Mouse (Mus musculus) midbrain, embryonic 13.5 days (tissue): ENCODE results near the gene Slc7a15. TPM values are rescaled to one million over a fixed set of nuclear protein-coding genes. Genes with fewer than 3 reads are reported as not detected.
A peak's percentile ranks its signal among the peaks of the same experiment; 100 is the strongest.

Experiments used
- ATAC-seq: fragments of 200-750 bp; cut with Nextera tagmentation; 2 replicates; pipeline ENCODE4 v1.8.0; 2017; ENCODE audit warnings: mild to moderate bottlenecking, moderate TSS enrichment, moderate library complexity
- H3K27ac ChIP-seq: fragments of 300-500 bp; sonication (generic); 2 replicates; pipeline ENCODE4 v1.5.1; 2015; ENCODE audit warnings: inconsistent platforms, mild to moderate bottlenecking, moderate library complexity
- H3K27me3 ChIP-seq: fragments of 300-500 bp; sonication (generic); 2 replicates; pipeline ENCODE4 v1.6.1; 2015; ENCODE audit warnings: mild to moderate bottlenecking, inconsistent platforms
- H3K36me3 ChIP-seq: fragments of 300-500 bp; sonication (generic); 2 replicates; pipeline ENCODE4 v1.6.1; 2015; ENCODE audit warnings: mild to moderate bottlenecking, inconsistent platforms
- H3K4me1 ChIP-seq: fragments of 300-500 bp; sonication (generic); replicated peaks from 2 replicates; pipeline ENCODE4 v1.6.1; 2015; ENCODE audit warnings: inconsistent platforms
- H3K4me2 ChIP-seq: fragments of 300-500 bp; sonication (generic); replicated peaks from 2 replicates; pipeline ENCODE4 v1.6.1; 2015; ENCODE audit warnings: moderate library complexity, mild to moderate bottlenecking, inconsistent platforms
- H3K4me3 ChIP-seq: fragments of 300-500 bp; sonication (generic); replicated peaks from 2 replicates; pipeline ENCODE4 v1.5.1; 2015; ENCODE audit warnings: mild to moderate bottlenecking, inconsistent platforms
- H3K9ac ChIP-seq: fragments of 300-500 bp; sonication (generic); replicated peaks from 2 replicates; pipeline ENCODE4 v1.6.1; 2015; ENCODE audit warnings: mild to moderate bottlenecking, inconsistent platforms
- H3K9me3 ChIP-seq: fragments of 300-500 bp; sonication (generic); 2 replicates; pipeline ENCODE4 v1.6.1; 2016; ENCODE audit warnings: mild to moderate bottlenecking, inconsistent platforms
- WGBS: fragments of 180-500 bp; shearing (Covaris S2); methylation state at CpG from one replicate; pipeline ENCODE4 v1.1.7; 2015; 5-methylcytosine and 5-hydroxymethylcytosine counted together
- polyA plus RNA-seq: library from polyadenylated mRNA; unstranded; fragments of >200 nt; fragmentation: Nextera tagmentation; extraction: Ambion mirVana; gene quantifications from 2 replicates; pipeline ENCODE4 v1.2.1, GENCODE M21; 2015

Slc7a15 gene
- polyA plus RNA-seq, 1 experiment from 2014 or later: not detected

DNA sequence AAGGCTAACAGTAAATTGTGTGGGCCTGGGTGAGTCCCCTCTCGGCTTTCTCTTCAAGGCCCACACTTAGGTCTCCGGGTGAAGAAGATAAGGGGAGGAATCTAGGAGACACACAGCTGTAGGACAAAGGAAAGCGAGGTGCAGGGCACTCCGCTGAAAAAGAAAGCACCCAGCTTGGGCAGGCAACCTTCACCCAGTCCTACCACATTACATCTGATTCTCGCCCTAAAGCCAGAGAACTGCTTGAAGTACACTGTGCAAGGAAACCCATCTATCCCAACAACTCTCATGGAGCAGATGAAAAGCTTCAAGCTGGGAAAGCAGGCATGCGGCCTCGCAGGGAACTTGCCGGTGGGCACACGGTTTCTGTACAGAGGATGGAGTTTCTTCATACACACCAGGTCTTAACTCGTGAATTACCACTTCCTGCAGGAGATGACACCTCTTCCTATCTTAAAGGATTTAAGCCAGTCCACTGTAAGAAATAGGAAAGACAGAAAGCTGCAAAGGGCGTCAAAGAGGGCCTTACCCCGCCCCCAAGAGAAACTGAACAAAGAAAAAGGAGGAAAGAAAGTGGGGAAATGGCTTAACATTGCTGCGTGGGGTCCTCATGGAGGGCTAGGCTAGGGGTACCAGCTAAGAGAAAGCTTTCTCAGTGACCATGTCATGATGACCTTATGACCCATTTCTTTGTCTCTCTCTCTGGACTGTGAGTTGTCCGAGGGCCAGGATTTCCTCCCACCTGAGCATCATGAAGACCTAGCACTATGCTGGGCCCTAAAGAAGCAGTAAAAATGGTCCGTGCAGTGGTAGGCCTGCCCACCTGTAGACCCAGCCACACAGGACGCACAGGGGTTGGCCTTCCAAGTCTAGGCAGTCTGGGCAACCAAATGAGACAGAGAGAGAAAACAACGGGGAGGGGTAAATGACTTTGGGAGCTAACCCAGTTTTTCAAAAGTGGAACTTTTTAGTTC, 98.0 kb downstream of the Slc7a15 start:
- Histone ChIP-seq H3K4me3 (peak overlapping the region; percentile 92), H3K4me1 (peaks cover 32% of the 10 kb centered on the region), H3K27ac (peak overlapping the region; percentile 100), H3K36me3 (no peaks in the 10 kb centered on the region), H3K27me3 (no peaks in the 10 kb centered on the region), H3K9me3 (no peaks in the 10 kb centered on the region), H3K9ac (peak overlapping the region; percentile 76), H3K4me2 (peak overlapping the region; percentile 72)
- 44% methylated on average over 17 of the region's 17 CpGs for WGBS
- ATAC-seq: 0 out of 2 replicates have a peak, but pooled peaks have one; percentile 0

GRCm38 (mm10) chr12:8499871-8500596, 98.8 kb downstream of the Slc7a15 start, which contains the start of gene Rhob:
Rhob (minus strand) TSS chr12:8500009.
- peak; percentile 98 for ATAC-seq
- H3K9me3 ChIP-seq: no peaks in the 10 kb centered on the region
- under 1% methylated on average over 56 of the region's 56 CpGs for WGBS
- H3K9ac ChIP-seq: peak within 1 kb of the TSS; percentile 100
- H3K4me2 ChIP-seq: peak within 1 kb of the TSS; percentile 72
- no peaks in the 10 kb centered on the region for H3K27me3 ChIP-seq
- H3K4me3 ChIP-seq: peak within 1 kb of the TSS; percentile 92
- no peaks in the 10 kb centered on the region for H3K36me3 ChIP-seq
- peaks cover 35% of the 10 kb centered on the region for H3K4me1 ChIP-seq
- H3K27ac ChIP-seq: peak within 1 kb of the TSS; percentile 100

DNA sequence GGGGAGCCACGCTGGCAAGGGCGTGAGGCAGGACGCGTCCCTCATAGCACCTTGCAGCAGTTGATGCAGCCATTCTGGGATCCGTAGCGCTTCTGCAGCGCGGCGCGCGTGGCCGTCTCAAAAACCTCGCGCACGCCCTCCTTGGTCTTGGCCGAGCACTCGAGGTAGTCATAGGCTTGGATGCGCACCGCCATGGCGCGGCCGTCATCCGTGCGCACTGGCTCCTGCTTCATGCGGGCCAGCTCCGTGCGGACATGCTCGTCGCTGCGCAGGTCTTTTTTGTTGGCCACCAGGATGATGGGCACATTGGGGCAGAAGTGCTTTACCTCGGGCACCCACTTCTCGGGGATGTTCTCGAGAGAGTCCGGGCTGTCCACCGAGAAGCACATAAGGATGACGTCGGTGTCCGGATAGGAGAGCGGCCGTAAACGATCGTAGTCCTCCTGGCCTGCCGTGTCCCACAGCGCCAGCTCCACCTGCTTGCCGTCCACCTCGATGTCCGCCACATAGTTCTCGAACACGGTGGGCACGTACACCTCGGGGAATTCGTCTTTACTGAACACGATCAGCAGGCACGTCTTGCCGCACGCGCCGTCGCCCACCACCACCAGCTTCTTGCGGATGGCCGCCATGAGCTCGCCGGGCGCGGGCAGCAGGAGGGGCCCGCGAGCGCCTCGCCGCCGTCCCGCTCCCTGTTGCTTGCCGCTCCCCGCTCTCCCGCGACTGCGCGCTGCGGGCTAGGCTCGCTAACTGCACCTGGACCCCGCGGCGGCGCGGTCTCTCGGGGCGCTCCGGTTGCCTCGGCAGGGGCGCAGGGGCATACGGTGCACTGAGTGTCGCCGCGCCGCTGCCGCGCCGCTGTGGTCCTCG, 99.6 kb downstream of the Slc7a15 start:
- no peaks in the 10 kb centered on the region for H3K27me3 ChIP-seq
- peak overlapping the region; percentile 72 for H3K4me2 ChIP-seq
- peaks cover 35% of the 10 kb centered on the region for H3K4me1 ChIP-seq
- H3K9me3 ChIP-seq: no peaks in the 10 kb centered on the region
- H3K36me3 ChIP-seq: no peaks in the 10 kb centered on the region
- peak overlapping the region; percentile 92 for H3K4me3 ChIP-seq
- under 1% methylated on average over 99 of the region's 99 CpGs for WGBS
- H3K9ac ChIP-seq: peak overlapping the region; percentile 100
- peak overlapping the region; percentile 100 for H3K27ac ChIP-seq
- ATAC-seq: peak; percentile 73

DNA sequence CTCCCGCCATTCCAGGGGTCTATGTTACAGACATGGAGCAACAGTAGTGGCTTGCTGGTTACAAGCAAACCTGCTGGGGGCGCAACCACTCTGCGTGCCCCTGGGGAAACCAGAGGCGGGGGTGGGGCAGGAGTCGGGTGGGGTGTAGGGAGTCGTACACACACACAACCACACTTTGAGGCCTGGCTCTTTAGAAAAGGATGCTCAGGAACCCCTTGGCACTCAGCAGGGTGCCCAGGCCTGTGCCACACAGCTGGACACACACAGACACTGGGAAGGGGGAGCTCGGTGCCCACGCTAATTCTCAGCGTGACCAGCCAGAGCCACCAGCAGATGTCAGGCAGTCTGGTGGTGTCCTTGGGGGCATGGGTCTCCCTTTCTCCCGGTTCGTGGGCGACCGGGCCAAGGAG, 100.3 kb downstream of the Slc7a15 start:
- Histone ChIP-seq H3K4me3 (peak overlapping the region; percentile 92), H3K4me2 (peak overlapping the region; percentile 72), H3K36me3 (no peaks in the 10 kb centered on the region), H3K9ac (peak overlapping the region; percentile 100), H3K27me3 (no peaks in the 10 kb centered on the region), H3K4me1 (peaks cover 35% of the 10 kb centered on the region), H3K9me3 (no peaks in the 10 kb centered on the region), H3K27ac (peak overlapping the region; percentile 100)
- ATAC-seq: peak; percentile 13
- WGBS: under 1% methylated on average over 13 of the region's 13 CpGs

DNA sequence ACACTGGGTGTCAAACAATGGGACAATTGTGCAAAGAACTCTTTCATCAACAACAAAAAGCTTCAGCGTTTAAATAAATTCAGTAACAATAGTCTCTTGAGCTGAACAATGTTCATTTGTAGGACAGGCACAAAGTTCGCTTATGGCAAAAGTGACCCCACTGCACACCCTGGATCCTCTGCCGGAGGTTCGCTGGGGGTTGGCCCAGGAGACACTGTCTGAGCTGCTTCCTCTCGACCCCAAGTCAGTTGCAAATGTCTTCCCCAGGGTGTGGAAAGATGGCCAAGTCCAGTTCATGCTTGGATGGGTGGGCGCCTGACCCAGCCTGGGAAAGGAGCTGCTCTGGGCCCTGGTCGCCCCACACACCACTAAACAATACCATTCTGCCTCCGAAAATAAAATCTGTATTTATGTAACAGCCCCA, 100.7 kb downstream of the Slc7a15 start:
- no peak for ATAC-seq
- 5% methylated on average over 8 of the region's 8 CpGs for WGBS

GRCm38 (mm10) chr12:8497314-8497706, 101.6 kb downstream of the Slc7a15 start:
- WGBS: 25% methylated on average over 2 of the region's 2 CpGs
- H3K27me3 ChIP-seq: no peaks in the 10 kb centered on the region
- no peaks in the 10 kb centered on the region for H3K36me3 ChIP-seq
- H3K9me3 ChIP-seq: no peaks in the 10 kb centered on the region
- peak overlapping the region; percentile 39; the same call in 1 of the 2 replicates for H3K9ac ChIP-seq
- peaks cover 35% of the 10 kb centered on the region for H3K4me1 ChIP-seq
- H3K27ac ChIP-seq: no peak overlapping the region
- ATAC-seq: no peak
- H3K4me3 ChIP-seq: peak overlapping the region; percentile 92
- H3K4me2 ChIP-seq: peak overlapping the region; percentile 72

More for the DNA sequence above, 100.7 kb downstream of the Slc7a15 start:
- H3K4me2 ChIP-seq: peak overlapping the region; percentile 72
- peak overlapping the region; percentile 92 for H3K4me3 ChIP-seq
- H3K27me3 ChIP-seq: no peaks in the 10 kb centered on the region
- H3K9ac ChIP-seq: peak overlapping the region; percentile 100
- no peaks in the 10 kb centered on the region for H3K36me3 ChIP-seq
- peaks cover 35% of the 10 kb centered on the region for H3K4me1 ChIP-seq
- peak overlapping the region; percentile 100 for H3K27ac ChIP-seq
- H3K9me3 ChIP-seq: no peaks in the 10 kb centered on the region

GRCm38 (mm10) chr12:8496679-8497313, 102.1 kb downstream of the Slc7a15 start:
- WGBS: 40% methylated on average over 2 of the region's 2 CpGs
- peak overlapping the region; percentile 46; the same call in 1 of the 2 replicates for H3K27ac ChIP-seq
- no peaks in the 10 kb centered on the region for H3K36me3 ChIP-seq
- no peaks in the 10 kb centered on the region for H3K9me3 ChIP-seq
- H3K4me2 ChIP-seq: peak overlapping the region; percentile 72
- peaks cover 35% of the 10 kb centered on the region for H3K4me1 ChIP-seq
- ATAC-seq: no peak
- H3K27me3 ChIP-seq: no peaks in the 10 kb centered on the region
- H3K9ac ChIP-seq: peak overlapping the region; percentile 45
- peak overlapping the region; percentile 92 for H3K4me3 ChIP-seq

DNA sequence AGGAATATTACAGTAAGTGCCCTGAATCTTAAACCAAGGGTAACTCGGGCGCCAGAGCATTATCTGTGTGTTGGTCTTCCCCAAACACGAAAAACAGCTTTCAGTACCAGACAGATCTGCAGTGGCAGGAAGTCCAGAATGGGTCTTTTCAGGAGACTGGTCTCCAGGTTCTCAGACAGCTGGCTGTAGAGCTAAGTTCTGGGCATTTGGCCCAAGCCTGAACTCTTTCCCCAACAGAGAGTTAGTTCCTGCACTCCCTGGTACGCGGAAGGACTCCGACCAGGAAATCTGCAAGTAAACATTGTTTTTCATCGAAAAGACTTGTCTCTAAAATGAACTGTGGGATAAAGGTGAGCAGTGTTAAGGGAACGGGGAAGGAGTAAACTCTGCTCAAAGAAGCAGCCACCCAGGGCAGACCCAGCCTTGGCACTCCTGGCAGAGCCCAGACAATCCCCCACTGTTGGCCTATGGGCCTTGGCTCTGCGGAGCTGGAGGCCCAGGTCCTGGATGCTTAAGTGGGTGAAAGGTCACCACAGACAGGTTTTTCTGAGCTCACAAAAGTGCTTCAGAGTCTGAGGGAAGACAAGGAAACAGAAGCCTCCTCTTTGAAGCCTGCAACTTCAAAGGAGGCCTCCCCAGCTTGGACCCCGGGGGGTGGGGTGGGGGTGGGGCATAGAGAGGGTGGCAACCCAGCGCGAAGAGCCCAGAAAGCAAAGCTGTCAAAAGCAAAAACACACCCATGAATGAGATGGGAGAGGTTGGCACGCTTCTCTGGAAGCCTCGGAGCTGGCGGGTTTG, 102.8 kb downstream of the Slc7a15 start:
- ATAC-seq: no peak
- Histone ChIP-seq H3K4me1 (peaks cover 33% of the 10 kb centered on the region), H3K9ac (peak overlapping the region; percentile 45), H3K36me3 (no peaks in the 10 kb centered on the region), H3K4me2 (peak overlapping the region; percentile 72), H3K27me3 (no peaks in the 10 kb centered on the region), H3K27ac (peak overlapping the region; percentile 46; the same call in 1 of the 2 replicates), H3K4me3 (peak overlapping the region; percentile 92; the same call in 1 of the 2 replicates), H3K9me3 (no peaks in the 10 kb centered on the region)
- WGBS: 29% methylated on average over 15 of the region's 15 CpGs

DNA sequence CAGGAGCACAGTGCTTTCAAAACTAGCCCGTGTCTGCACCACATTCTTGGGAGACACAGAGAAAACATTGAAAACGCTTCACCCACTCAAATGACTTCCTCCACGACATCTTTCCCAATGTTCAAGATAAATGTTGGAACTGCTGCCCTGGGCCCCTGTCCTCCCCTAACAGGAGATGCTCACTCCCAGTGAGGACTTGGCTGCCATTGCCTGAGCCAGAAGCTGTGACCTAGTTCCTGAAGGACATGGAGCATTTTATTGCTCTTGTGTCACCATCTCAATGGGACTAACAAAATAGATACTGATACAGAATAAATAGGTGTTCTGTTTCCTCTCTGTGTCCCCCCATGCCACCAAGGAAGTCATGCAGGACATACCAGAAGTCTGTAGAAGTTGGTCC, 104.2 kb downstream of the Slc7a15 start:
- Histone ChIP-seq H3K27me3 (no peaks in the 10 kb centered on the region), H3K4me3 (no peak overlapping the region), H3K4me1 (peaks cover 25% of the 10 kb centered on the region), H3K27ac (no peak overlapping the region), H3K36me3 (no peaks in the 10 kb centered on the region), H3K9ac (no peak overlapping the region), H3K4me2 (no peak overlapping the region), H3K9me3 (no peaks in the 10 kb centered on the region)
- ATAC-seq: no peak
- 92% methylated on average over 3 of the region's 3 CpGs for WGBS

DNA sequence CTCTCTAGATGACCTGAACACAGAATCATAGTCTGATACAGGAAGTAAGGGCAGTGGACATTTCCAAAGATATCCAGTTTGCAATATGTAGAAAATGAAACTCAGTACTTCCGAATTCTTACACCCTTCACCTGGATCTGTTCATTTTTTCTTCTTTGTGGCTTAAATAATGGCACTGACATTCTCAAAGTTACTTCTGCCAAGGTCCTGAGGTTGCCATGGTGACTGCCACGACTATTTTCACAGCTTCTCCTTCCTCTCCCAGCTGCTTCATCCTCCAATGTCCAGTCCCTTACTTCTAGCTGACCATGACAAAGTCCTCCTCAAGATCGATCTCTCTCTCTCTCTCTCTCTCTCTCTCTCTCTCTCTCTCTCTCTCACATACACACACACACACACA, 105.5 kb downstream of the Slc7a15 start:
- ATAC-seq: no peak
- no peak overlapping the region for H3K27ac ChIP-seq

More for the DNA sequence above, 105.5 kb downstream of the Slc7a15 start:
- no peak overlapping the region for H3K4me2 ChIP-seq
- peaks cover 33% of the 10 kb centered on the region for H3K4me1 ChIP-seq
- no peak overlapping the region for H3K4me3 ChIP-seq
- H3K9ac ChIP-seq: no peak overlapping the region
- 53% methylated on average over 3 of the region's 3 CpGs for WGBS
- no peaks in the 10 kb centered on the region for H3K36me3 ChIP-seq
- no peaks in the 10 kb centered on the region for H3K9me3 ChIP-seq
- no peaks in the 10 kb centered on the region for H3K27me3 ChIP-seq
